Mouse (Mus musculus): Measurements from ENCODE around the gene Pde8a. TPM values are rescaled to one million over a fixed set of nuclear protein-coding genes. Genes with fewer than 3 reads are reported as not detected.

Pde8a gene
- polyA plus RNA-seq, 1 experiment from 2014 or later: 4.2 TPM

Other genes with a start within 250 kb of the Pde8a start
- 12.8 and 19.3 TPM in 2 replicates for gene Zfp592, start 219.9 kb upstream of the Pde8a start, polyA plus RNA-seq (2016; fragmentation: Nextera tagmentation; extraction: Ambion mirVana)
- gene Alpk3, start 156.0 kb upstream of the Pde8a start, polyA plus RNA-seq (2016; fragmentation: Nextera tagmentation; extraction: Ambion mirVana): 0.15 and 0.61 TPM in 2 replicates
- gene Slc28a1, start 98.8 kb upstream of the Pde8a start, polyA plus RNA-seq (2016; fragmentation: Nextera tagmentation; extraction: Ambion mirVana): not detected in 2 replicates
- gene Rps17, start 131.7 kb downstream of the Pde8a start, polyA plus RNA-seq (2016; fragmentation: Nextera tagmentation; extraction: Ambion mirVana): 779 and 914 TPM in 2 replicates
- gene Cpeb1, start 241.9 kb downstream of the Pde8a start, polyA plus RNA-seq (2016; fragmentation: Nextera tagmentation; extraction: Ambion mirVana): 2.5 and 2.9 TPM in 2 replicates

Measured in hindbrain, embryonic 12.5 days (tissue).